Mouse (Mus musculus) heart, embryonic 15.5 days (tissue): ENCODE measurements around the gene Tepp. TPM values are rescaled to one million over a fixed set of nuclear protein-coding genes. Genes with fewer than 3 reads are reported as not detected.

ENCODE experiments used
- ATAC-seq: fragments of 200-750 bp; cut with Nextera tagmentation; replicated peaks from 2 replicates; pipeline ENCODE4 v1.8.0; 2017; ENCODE audit warnings: low read depth, moderate TSS enrichment; ENCODE audit not compliant: insufficient number of reproducible peaks, insufficient read depth, low FRiP score
- H3K27ac ChIP-seq: fragments of 300-500 bp; sonication (generic); 2 replicates; pipeline ENCODE4 v1.5.1; 2015; ENCODE audit warnings: mild to moderate bottlenecking, inconsistent platforms
- H3K27me3 ChIP-seq: fragments of 300-500 bp; sonication (generic); 2 replicates; pipeline ENCODE4 v1.6.1; 2015; ENCODE audit warnings: inconsistent platforms
- H3K36me3 ChIP-seq: fragments of 300-500 bp; sonication (generic); 2 replicates; pipeline ENCODE4 v1.6.1; 2015; ENCODE audit warnings: mild to moderate bottlenecking, inconsistent platforms
- H3K4me1 ChIP-seq: fragments of 300-500 bp; sonication (generic); replicated peaks from 2 replicates; pipeline ENCODE4 v1.6.1; 2015; ENCODE audit warnings: inconsistent platforms
- H3K4me2 ChIP-seq: fragments of 300-500 bp; sonication (generic); 2 replicates; pipeline ENCODE4 v1.6.1; 2015; ENCODE audit warnings: inconsistent platforms, mild to moderate bottlenecking, moderate library complexity
- H3K4me3 ChIP-seq: fragments of 300-500 bp; sonication (generic); 2 replicates; pipeline ENCODE4 v1.5.1; 2015; ENCODE audit warnings: mild to moderate bottlenecking, inconsistent platforms
- H3K9ac ChIP-seq: fragments of 300-500 bp; sonication (generic); 2 replicates; pipeline ENCODE4 v1.6.1; 2015; ENCODE audit warnings: mild to moderate bottlenecking, inconsistent platforms
- H3K9me3 ChIP-seq: fragments of 300-500 bp; sonication (generic); replicated peaks from 2 replicates; pipeline ENCODE4 v1.6.1; 2016; ENCODE audit warnings: inconsistent platforms
- WGBS: fragments of 180-500 bp; shearing (Covaris S2); methylation state at CpG from one replicate; pipeline ENCODE4 v1.1.7; 2015; ENCODE audit warnings: mixed read lengths; 5-methylcytosine and 5-hydroxymethylcytosine counted together
- polyA plus RNA-seq: library from polyadenylated mRNA; unstranded; fragments of >200 nt; fragmentation: Nextera tagmentation; extraction: Ambion mirVana; gene quantifications from 2 replicates; pipeline ENCODE4 v1.2.1, GENCODE M21; 2015

Tepp gene
- polyA plus RNA-seq, 1 experiment from 2014 or later: 0.29 TPM

GRCm38 (mm10) chr8:95331720-95332436 is 21.5 kb downstream of the Tepp start, which contains the start of the genes Zfp319 and Usb1:
Gene Zfp319, minus strand, starts transcription at chr8:95331950.
Gene Usb1, plus strand, starts transcription at chr8:95332284.
- H3K36me3 ChIP-seq: peaks cover 41% of the 10 kb centered on the region

GRCm38 (mm10) chr8:95332437-95333199 is 22.3 kb downstream of the Tepp start:
- no peaks in the 10 kb centered on the region for H3K27me3 ChIP-seq
- H3K9me3 ChIP-seq: no peaks in the 10 kb centered on the region
- H3K36me3 ChIP-seq: peaks cover 40% of the 10 kb centered on the region
- peak overlapping the region; percentile 99 for H3K27ac ChIP-seq
- H3K9ac ChIP-seq: peak overlapping the region; percentile 86
- WGBS: 23% methylated on average over 21 of the region's 21 CpGs
- H3K4me2 ChIP-seq: peak overlapping the region; percentile 69
- peak overlapping the region; percentile 84 for H3K4me3 ChIP-seq
- no peak for ATAC-seq
- H3K4me1 ChIP-seq: peaks cover 24% of the 10 kb centered on the region

More at GRCm38 (mm10) chr8:95331720-95332436, 21.5 kb downstream of the Tepp start, which contains the start of the genes Zfp319 and Usb1:
- under 1% methylated on average over 76 of the region's 80 CpGs for WGBS
- Histone ChIP-seq H3K27me3 (no peaks in the 10 kb centered on the region), H3K27ac (peak within 1 kb of the TSS; percentile 99), H3K4me2 (peak within 1 kb of the TSS; percentile 69), H3K9me3 (no peaks in the 10 kb centered on the region), H3K4me1 (peaks cover 29% of the 10 kb centered on the region), H3K9ac (peak within 1 kb of the TSS; percentile 86), H3K4me3 (peak within 1 kb of the TSS; percentile 84)
- peak; percentile 92 for ATAC-seq

- Histone ChIP-seq H3K36me3 (peaks cover 47% of the 10 kb centered on the region), H3K9me3 (no peaks in the 10 kb centered on the region), H3K9ac (no peak overlapping the region), H3K4me3 (no peak overlapping the region), H3K4me1 (peaks cover 12% of the 10 kb centered on the region), H3K4me2 (no peak overlapping the region), H3K27ac (no peak overlapping the region), H3K27me3 (no peaks in the 10 kb centered on the region)
- ATAC-seq: no peak
- WGBS: 84% methylated on average over 1 of the region's 1 CpGs
These were observed 25.3 kb downstream of the Tepp start for GRCm38 (mm10) chr8:95335706-95336105.

GRCm38 (mm10) chr8:95336363-95336762 is 26.0 kb downstream of the Tepp start:
- ATAC-seq: no peak
- H3K9me3 ChIP-seq: no peaks in the 10 kb centered on the region
- no peaks in the 10 kb centered on the region for H3K27me3 ChIP-seq
- H3K4me1 ChIP-seq: peaks cover 10% of the 10 kb centered on the region
- H3K4me3 ChIP-seq: no peak overlapping the region
- H3K4me2 ChIP-seq: no peak overlapping the region
- H3K27ac ChIP-seq: no peak overlapping the region
- no peak overlapping the region for H3K9ac ChIP-seq
- H3K36me3 ChIP-seq: peaks cover 47% of the 10 kb centered on the region

GRCm38 (mm10) chr8:95341721-95342120 is 31.4 kb downstream of the Tepp start:
- Histone ChIP-seq H3K27ac (peak overlapping the region; percentile 50), H3K36me3 (peaks cover 71% of the 10 kb centered on the region)
- 55% methylated on average over 5 of the region's 5 CpGs for WGBS

GRCm38 (mm10) chr8:95344668-95345067 is 34.3 kb downstream of the Tepp start:
- Histone ChIP-seq H3K27ac (no peak overlapping the region), H3K9me3 (no peaks in the 10 kb centered on the region), H3K4me3 (no peak overlapping the region), H3K27me3 (no peaks in the 10 kb centered on the region), H3K4me1 (peaks cover 35% of the 10 kb centered on the region), H3K4me2 (no peak overlapping the region), H3K9ac (no peak overlapping the region), H3K36me3 (peaks cover 49% of the 10 kb centered on the region)
- no peak for ATAC-seq
- 72% methylated on average over 6 of the region's 6 CpGs for WGBS

More at GRCm38 (mm10) chr8:95341721-95342120, 31.4 kb downstream of the Tepp start:
- Histone ChIP-seq H3K9me3 (no peaks in the 10 kb centered on the region), H3K4me1 (peaks cover 12% of the 10 kb centered on the region), H3K27me3 (no peaks in the 10 kb centered on the region), H3K4me3 (no peak overlapping the region), H3K9ac (no peak overlapping the region), H3K4me2 (no peak overlapping the region)
- ATAC-seq: no peak; the same call in 1 of the 2 replicates

GRCm38 (mm10) chr8:95346643-95347545 is 36.5 kb downstream of the Tepp start:
- Histone ChIP-seq H3K9ac (no peak overlapping the region), H3K27ac (no peak overlapping the region), H3K27me3 (no peaks in the 10 kb centered on the region), H3K4me3 (no peak overlapping the region), H3K4me2 (no peak overlapping the region), H3K4me1 (peaks cover 43% of the 10 kb centered on the region), H3K9me3 (no peaks in the 10 kb centered on the region), H3K36me3 (peaks cover 37% of the 10 kb centered on the region; the same call in 1 of the 2 replicates)
- no peak for ATAC-seq
- WGBS: 20% methylated on average over 8 of the region's 8 CpGs

- no peak overlapping the region for H3K9ac ChIP-seq
- 0 out of 2 replicates have a peak overlapping the region, but pooled peaks have one; percentile 4 for H3K4me2 ChIP-seq
- WGBS: 80% methylated on average over 2 of the region's 2 CpGs
- H3K9me3 ChIP-seq: no peaks in the 10 kb centered on the region
- H3K4me3 ChIP-seq: no peak overlapping the region
- H3K27me3 ChIP-seq: no peaks in the 10 kb centered on the region
- ATAC-seq: no peak
- peak overlapping the region; percentile 64 for H3K27ac ChIP-seq
- peaks cover 26% of the 10 kb centered on the region; the same call in 1 of the 2 replicates for H3K36me3 ChIP-seq
- H3K4me1 ChIP-seq: peaks cover 39% of the 10 kb centered on the region
These were observed 38.0 kb downstream of the Tepp start for GRCm38 (mm10) chr8:95348356-95348755.

GRCm38 (mm10) chr8:95348811-95349630 is 38.7 kb downstream of the Tepp start:
- Histone ChIP-seq H3K27ac (peak overlapping the region; percentile 64), H3K4me2 (peak overlapping the region; percentile 39), H3K27me3 (no peaks in the 10 kb centered on the region), H3K9me3 (no peaks in the 10 kb centered on the region), H3K4me1 (peaks cover 45% of the 10 kb centered on the region), H3K36me3 (peaks cover 19% of the 10 kb centered on the region; the same call in 1 of the 2 replicates), H3K4me3 (peak overlapping the region; percentile 23; the same call in 1 of the 2 replicates), H3K9ac (peak overlapping the region; percentile 18)
- ATAC-seq: no peak
- WGBS: 27% methylated on average over 19 of the region's 19 CpGs

GRCm38 (mm10) chr8:95351461-95351860 is 41.1 kb downstream of the Tepp start:
- peak overlapping the region; percentile 90 for H3K4me3 ChIP-seq
- peak overlapping the region; percentile 97 for H3K27ac ChIP-seq
- H3K9ac ChIP-seq: peak overlapping the region; percentile 97
- peaks cover 70% of the 10 kb centered on the region for H3K4me1 ChIP-seq
- peak; percentile 43; the same call in 1 of the 2 replicates for ATAC-seq
- no peaks in the 10 kb centered on the region for H3K9me3 ChIP-seq
- H3K36me3 ChIP-seq: no peaks in the 10 kb centered on the region
- H3K27me3 ChIP-seq: no peaks in the 10 kb centered on the region
- peak overlapping the region; percentile 89 for H3K4me2 ChIP-seq
- 4% methylated on average over 15 of the region's 15 CpGs for WGBS
